Mouse (Mus musculus): ENCODE data around the gene Fezf1.

The Fezf1 gene

DNA sequence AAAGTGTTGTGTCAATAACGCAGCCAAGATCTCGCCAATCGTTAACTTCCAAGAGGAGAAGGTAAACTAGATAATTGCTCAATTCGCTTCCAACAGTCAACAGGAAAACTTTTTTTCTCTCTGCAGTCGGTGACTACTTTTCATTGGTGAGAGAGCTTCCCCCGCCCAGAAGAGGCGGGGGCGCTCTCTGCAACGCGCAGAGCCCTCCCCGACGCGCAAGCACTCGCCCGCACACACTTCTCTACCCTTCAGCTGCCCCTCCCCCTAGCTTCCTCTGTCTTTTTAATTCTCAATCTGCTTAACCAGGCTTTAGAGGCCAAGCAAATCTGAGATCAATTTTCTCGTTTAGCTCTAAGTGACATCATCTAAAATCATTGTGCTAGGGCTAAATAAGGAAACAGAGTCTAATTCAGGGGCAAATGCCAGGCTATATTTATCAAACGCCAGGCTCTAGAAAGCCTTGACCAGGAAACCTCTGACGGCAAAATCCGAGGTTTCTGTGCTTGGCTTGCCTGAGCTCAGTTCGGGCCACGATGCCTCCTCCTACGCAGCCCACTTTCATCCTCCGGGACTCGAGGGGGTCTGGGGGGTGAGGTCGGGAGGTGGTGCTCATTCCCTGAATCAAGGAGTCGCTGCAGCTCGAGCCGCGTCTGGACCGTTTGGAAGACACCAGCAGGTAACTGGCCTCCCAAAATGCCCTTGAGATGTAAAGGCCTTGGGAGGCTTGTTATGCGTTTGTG, at the start of gene Fezf1:
Fezf1 (minus strand) TSS at position 50 of the 740 bp plus-strand sequence.
- peak; percentile 83 for DNase-seq (ENCODE audit: low read depth, low spot score)

- DNase-seq (ENCODE audit: low read depth, low spot score), result no peak
These were observed 46.5 kb upstream of the Fezf1 start for GRCm38 (mm10) chr6:23294685-23295084.

- DNase-seq (ENCODE audit: low read depth, low spot score), result no peak
These were observed 40.6 kb upstream of the Fezf1 start for GRCm38 (mm10) chr6:23288752-23289151.

DNA sequence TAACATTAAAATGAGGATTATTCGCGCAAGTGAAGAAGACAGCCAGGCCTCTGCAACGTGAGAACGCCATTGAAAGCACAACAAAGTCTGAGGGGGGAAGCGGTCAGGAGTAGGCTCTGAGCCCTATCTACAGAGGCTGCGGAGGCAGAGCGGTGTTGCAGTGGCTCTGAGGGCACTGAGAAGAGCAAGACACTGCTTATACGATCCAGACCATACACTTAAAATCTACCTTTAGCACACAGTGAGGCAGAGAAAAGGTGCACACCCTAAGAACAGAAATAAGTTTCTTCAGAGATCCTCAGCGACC, 33.3 kb upstream of the Fezf1 start:
- DNase-seq (ENCODE audit: low read depth, low spot score), result no peak

DNA sequence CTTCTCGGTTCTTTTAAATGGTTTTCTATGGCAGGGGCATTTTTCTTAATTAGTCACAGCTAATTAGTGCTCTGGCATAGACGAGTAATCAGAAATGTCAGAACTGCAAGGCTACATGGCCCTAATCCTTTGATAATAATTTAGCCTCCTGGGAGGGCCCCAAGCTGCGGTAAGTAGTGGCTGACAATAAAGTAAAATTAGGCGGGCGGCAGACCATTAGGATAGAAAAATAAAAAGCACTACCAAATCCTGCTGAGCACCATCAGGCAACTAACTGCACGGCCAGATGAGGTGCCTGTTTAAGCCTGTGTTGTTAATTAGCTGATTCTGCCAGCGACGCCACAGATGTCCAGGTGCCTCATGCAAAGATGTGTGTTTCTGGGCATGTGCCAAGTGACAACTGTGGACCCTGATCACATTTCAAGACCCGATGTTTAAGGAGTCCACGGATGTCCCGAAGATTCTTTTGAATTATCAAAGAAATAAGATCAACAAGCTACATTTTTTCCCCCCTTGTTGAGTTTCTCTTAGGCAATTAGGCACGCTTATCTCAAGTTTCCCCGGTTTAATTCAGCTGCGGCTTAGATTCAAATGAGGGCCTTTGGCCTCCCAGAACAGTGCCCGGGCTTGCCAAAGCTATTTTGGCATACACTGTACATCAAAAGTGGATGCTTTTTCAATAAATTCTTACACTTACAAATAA, 32.8 kb upstream of the Fezf1 start:
- no peak for DNase-seq (ENCODE audit: low read depth, low spot score)

GRCm38 (mm10) chr6:23273483-23273882, 25.3 kb upstream of the Fezf1 start:
- DNase-seq (ENCODE audit: low read depth, low spot score), result no peak

DNA sequence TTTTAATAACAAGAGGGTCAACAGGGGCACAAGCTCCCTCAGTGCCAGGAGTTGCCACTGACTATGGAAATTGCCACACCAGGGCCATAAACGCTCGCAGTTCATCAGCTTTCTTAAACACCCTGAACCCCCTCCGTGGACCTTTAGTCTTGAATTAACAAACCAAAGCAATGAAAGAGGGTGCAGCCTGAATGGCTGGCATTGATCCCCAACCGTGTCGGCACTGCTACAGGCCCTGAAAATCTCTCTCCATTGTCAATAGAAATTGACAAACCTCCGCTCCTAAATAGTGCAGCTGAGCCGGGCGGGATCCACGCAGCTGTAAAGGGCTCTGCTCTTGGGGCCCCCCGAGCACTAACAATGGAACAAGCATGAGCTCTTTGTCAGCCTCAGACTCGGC, 24.8 kb upstream of the Fezf1 start:
- peak; percentile 21 for DNase-seq (ENCODE audit: low read depth, low spot score)

DNA sequence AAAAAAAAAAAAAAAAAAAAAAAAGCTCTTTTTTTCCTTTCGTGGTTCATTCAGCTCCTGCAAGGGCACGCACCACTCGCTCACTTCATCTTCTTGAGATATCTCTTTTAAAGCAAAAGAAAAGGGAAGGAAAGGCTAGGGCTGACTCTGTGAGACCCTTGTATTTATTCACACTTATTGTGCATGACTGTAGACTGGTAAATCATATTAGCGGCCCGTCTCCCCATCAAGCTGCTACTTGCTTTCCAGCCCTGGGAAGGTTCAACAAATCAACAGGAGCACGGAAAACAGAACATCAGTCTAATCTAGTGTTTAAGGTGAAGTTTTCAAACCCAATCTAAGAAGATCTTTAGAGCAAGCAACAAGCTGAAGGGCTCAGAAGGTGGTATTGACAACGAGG, 24.4 kb upstream of the Fezf1 start:
- DNase-seq (ENCODE audit: low read depth, low spot score), result no peak

- no peak for DNase-seq (ENCODE audit: low read depth, low spot score)
These were observed 12.5 kb upstream of the Fezf1 start for GRCm38 (mm10) chr6:23260738-23261050.

DNA sequence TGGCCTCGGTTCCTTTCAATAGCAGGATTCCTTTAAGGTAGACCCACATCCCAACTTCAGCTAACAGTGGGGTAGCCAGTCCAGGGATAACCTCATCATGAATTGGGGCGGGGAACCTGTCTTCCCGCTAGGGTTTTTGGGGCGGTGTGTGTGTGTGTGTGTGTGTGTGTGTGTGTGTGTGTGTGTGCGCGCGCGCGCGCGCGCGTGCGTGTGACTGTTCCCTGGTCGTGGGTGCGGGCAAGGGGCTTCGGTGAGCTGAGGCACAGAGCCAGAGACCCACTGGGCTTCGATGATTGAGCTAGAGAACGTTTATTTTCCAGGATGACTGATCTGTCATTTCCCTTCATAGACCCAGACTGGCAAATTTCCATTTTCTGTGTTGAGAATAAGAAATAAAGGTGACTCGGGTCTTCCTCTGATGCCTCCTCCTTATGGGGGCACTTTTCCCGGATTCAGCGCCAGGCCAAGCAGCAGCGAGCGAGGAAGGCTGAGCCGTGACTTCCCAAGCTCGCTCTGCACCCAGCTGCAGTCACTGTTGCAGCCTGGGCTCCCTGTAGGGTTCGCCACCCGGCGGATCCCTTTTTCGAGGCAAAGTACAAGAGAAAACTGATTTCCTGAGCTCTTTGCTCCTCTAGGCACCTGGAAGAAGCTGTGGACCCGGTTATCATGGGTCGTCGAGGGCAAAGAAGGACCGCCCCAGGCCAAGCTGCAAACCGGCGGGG, 12.0 kb upstream of the Fezf1 start:
- peak; percentile 25 for DNase-seq (ENCODE audit: low read depth, low spot score)

- no peak for DNase-seq (ENCODE audit: low read depth, low spot score)
These were observed 9.8 kb upstream of the Fezf1 start for GRCm38 (mm10) chr6:23257981-23258380.

- DNase-seq (ENCODE audit: low read depth, low spot score), result no peak
These were observed 7.0 kb upstream of the Fezf1 start for GRCm38 (mm10) chr6:23255161-23255560.

DNA sequence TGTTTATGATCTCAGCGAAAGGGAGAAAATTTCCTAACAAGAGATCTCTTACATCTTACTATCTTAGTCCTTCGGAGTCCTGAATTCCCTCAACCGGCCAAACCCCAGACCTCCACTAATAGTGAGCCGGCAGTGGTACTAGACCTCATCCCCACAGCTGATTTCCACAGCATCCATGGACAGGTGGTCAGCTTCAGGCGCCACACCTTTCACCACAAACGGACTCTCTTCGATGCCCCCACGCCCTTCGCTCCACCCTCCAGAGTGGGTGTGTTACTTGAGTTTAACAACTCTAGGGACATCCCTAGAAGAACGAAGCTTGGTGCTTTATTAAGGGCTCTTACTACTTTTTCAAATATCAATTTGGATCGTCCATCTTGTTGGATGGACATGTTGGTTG, 6.5 kb upstream of the Fezf1 start:
- DNase-seq (ENCODE audit: low read depth, low spot score), result no peak

DNA sequence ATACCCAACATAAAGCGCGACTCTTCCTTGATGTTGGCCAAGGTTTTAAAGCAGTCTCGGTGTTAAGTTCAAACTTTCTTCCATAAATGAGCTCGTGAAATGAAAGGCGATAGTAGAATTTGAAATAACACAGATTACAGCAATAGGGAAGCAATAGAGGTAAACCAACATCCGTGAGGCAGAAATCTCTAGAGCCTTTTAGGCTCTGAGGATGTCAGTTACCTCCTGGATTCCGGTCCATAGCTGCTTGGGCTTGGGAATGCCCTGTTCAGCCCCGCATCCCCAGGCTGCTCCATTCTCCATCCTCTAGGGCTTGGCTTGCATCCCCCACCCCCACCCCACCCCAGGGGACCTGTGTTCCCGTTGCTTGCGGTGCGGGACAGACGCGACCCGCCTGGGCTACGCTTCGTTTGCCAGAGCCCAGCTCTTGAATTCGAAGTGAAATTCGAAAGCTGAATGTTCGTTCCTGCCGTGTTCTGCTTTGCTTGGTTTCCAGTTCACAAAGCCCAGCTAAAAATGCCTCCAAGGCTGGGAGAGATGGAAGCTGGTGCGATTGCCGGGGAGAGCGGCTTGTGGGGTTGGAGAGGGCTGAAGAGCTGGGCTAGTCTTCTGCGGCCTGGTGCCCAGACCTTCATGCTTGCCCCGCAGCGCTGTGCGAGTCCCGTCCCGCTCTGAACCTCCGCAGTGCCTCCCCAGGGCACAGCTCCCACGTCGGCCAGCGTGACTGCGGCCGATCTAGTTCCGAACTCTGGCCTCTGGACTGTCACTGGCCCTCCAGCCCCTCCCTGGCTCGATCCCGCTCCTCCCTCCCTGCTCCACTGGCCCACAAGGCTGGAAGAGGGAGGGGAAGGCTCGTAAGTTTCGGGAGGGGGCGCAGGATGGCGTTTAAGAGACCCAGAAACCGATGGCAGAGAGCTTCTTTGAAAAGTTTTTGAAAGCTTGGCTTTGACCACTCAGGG, 5.5 kb upstream of the Fezf1 start:
- peak; percentile 54 for DNase-seq (ENCODE audit: low read depth, low spot score)

DNA sequence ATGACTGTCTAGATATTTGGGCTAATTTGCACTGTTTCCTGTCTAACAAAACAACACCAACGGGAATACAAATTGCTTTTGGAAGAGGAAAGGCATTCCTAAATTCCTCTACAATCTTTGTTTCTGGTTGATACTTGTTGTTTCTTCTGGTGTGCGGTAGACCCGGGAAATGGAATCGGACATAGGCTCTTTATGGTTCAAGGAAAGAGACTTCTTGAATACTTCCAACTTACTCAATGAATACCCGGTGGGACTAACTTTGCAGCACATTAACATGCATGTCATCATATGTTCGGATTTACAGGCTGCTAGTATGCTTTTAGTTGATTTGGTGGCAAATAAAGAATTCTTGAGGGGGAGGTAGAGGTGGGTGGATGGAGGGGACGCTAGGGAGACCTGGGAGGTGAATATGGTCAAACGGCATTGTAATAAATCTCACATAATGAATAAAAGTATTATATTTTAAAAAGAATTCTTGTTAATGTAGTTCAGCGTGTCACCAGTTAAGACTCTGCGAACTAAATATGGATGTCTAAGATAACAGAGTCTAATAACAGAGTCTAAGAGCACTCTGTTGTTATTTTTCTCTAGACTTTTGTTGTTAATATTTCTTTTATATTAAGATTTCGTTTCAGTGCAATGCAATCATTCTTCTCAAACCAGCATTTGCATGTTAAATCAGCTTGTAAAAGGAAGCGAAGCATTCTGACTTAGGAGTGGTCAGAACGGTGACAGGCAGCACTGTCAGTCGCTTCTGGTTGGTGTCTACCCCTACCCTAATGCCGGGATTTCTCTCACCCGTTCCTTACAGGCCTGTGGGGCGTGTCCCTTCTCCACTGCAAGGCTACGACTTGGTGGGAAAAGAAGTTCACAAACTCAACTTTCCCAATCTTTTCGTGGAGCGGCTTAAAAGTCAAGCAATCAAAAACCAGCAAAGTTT, 4.3 kb upstream of the Fezf1 start:
- DNase-seq (ENCODE audit: low read depth, low spot score), result peak; percentile 54

DNA sequence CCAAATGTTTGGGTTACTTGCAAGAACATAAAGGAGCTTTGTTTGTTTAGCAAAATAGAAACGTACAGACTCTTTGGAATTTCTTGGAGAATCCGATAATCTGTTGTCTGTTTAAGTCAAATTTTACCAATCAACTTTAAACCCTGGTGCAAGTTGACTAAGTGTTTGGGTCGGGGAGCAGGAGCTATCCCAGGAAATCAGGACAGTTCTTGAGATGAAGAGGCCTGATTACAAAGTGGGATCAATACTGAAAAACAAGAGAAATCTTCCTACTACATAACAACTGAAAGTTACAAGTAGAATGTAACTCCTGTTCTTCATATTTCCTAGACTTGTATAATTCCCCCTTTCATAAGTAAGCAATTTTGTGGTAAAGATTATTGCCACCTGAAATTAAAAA, 3.3 kb upstream of the Fezf1 start:
- no peak for DNase-seq (ENCODE audit: low read depth, low spot score)

DNA sequence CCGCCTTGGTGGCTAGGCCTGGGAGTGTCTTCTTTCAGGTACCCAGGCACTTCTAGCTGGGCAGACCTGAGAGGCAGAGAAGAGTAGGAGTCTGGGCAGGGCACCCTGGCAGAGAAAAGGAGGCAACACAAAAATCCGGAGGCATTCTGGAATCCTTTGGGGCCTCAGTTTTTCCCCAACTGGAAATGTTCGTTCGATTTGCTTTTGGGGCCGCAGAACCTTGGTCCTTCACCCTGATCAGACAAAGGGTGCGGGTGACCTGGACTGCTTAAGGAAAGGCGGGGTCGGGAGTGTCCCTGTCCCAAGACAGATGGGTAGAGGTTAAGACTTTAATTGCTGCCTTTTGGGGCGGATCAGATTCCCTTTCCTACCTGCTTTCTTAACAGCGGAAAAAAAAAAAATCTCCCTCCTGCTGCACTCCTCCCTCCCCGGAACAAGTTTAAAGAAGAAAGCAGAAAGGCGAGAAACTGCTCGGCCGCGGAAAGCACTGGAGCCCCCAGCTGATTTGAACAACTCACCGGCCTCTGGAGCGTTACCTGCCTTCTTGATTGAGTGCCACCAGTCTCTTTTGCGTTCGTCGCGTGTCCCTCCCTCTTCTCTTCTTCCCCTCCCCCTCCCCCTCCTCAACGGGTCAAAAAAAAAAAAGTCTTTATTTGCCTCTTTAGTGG, 2.3 kb upstream of the Fezf1 start:
- DNase-seq (ENCODE audit: low read depth, low spot score), result peak; percentile 72

GRCm38 (mm10) chr6:23249616-23250287, 1.6 kb upstream of the Fezf1 start:
- peak; percentile 76 for DNase-seq (ENCODE audit: low read depth, low spot score)

DNA sequence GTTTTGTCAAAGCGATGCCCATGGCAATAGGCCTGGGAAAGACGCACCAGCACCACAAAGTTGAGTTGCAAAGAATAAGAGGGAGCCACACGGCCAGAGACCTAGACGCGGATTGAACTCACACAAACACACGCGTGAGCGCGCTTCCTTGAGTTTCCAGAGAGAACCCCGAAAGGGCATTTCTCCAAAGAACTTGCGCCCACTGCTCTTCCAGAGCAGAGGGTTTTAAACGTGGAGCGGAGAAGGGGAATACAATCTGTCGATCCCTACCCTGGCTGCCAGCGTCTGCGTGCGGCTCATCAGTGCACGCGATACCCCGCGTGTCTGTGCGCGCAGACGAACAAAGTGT, 865 bp upstream of the Fezf1 start:
- peak; percentile 58 for DNase-seq (ENCODE audit: low read depth, low spot score)
